Mouse (Mus musculus) small intestine, adult 2 months (tissue): Measurements from ENCODE around the gene Ccdc154.
"Not testable (repeated sequence)": the region's sequence is repeated elsewhere in the genome, so short reads cannot be mapped to it uniquely, and the experiment has no call there.

Experiments
- CTCF ChIP-seq: fragments of 200-500 bp; IDR thresholded peaks from 2 replicates; pipeline ENCODE4 v1.5.1; 2012; ENCODE audit warnings: low read depth, mild to moderate bottlenecking, control low read depth, inconsistent platforms, low read length, moderate library complexity, mixed read lengths; ENCODE audit not compliant: insufficient replicate concordance, insufficient read length; ENCODE audit errors: extremely low read depth
- POLR2A ChIP-seq: fragments of 200-500 bp; IDR thresholded peaks from 2 replicates; pipeline ENCODE4 v1.6.1; 2012; ENCODE audit warnings: low read depth, mild to moderate bottlenecking, control low read depth, inconsistent platforms, low read length, moderate library complexity

DNA sequence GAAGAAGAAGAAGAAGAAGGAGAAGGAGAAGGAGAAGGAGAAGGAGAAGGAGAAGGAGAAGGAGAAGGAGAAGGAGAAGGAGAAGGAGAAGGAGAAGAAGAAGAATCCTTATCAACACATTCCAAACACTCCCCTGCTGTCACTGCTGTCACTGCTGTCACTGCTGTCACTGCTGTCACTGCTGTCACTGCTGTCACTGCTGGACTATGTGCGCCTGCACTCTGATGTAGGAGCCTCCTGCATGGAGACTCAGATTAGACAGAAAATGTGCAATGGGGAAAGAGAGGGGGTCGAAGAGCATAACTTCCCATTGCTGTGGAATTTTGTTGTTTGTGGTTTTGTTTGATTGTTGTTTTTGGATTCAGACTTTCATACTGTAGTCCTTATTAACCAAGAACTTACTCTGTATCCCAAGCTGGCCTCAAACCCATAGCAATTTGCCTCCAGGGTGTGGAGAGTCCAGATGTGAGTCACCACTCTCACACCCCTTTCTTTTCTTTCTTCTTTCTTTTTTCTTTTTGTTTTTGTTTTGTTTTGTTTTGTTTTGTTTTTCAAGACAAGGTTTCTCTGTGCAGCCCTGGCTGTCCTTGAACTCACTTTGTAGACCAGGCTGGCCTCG is 36.7 kb upstream of the Ccdc154 start:
- TF ChIP-seq CTCF, POLR2A: not testable (repeated sequence)
